ENCODE assay signal across 8 mouse cellular contexts in the genomic region with DNA sequence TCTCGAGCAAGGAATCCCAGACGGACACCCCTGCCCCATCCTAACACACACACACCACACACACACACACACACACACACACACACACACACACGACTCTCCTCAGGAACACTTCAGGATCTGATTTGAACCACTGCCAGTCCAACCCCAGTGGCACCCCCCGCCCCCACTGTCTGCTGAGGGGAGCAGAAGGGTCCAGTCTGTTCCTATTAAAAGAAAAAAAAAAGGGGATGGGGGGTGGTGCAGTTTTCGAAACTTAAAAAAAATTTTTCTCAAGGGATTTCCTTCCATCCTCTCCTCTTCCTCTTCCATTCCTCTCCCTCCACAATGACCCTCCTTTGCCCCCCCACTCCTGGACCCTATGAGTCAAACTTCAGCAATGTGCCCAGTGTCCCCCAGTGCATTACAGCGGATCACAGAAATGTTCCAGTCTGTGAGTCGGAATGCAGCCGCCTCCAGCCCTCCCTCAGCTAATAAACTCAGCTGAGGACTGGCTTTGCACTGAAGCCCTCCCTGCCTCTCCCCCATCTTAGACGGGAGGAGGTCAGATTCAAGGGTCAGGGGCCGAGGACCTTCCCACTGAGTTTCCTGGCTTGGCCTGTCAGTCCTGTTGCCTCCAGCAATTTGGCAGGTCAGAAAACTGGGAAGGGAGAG. TPM values are rescaled to one million over a fixed set of nuclear protein-coding genes. Genes with fewer than 3 reads are reported as not detected.
DNase-seq lines count a peak whose midpoint lies in the region; TF ChIP-seq lines count a peak whose summit lies in the region.

No protein-coding gene starts in this region.

- H3K36me3 ChIP-seq in heart, embryonic 10.5 days = 0 out of 2 replicates have a peak, but pooled peaks cover 3% of the 10 kb centered on the region
- no peaks in the 10 kb centered on the region for H3K36me3 ChIP-seq in macrophage (ENCODE audit: inconsistent target)

- H3K4me1 ChIP-seq in bone marrow macrophage, adult 2 months (ENCODE audit: control insufficient read depth, insufficient read depth, low read length) = peaks cover 14% of the 10 kb centered on the region
- peaks cover 70% of the 10 kb centered on the region for H3K4me1 ChIP-seq in heart, embryonic 10.5 days

- TF ChIP-seq POLR2A in bone marrow macrophage, adult 2 months (IDR thresholded peaks at IDR 0.05; ENCODE audit: borderline replicate concordance, low read depth, low read length) = no peak

- no peak overlapping the region for H3K27ac ChIP-seq in bone marrow macrophage, adult 2 months (ENCODE audit: insufficient read depth, low read depth, low read length)
- H3K27ac ChIP-seq in heart, embryonic 10.5 days = peak overlapping the region; percentile 99
- no peak overlapping the region for H3K27ac ChIP-seq in macrophage

- peak overlapping the region; percentile 57 for H3K4me3 ChIP-seq in bone marrow macrophage, adult 2 months (ENCODE audit: insufficient read depth, low read length)
- H3K4me3 ChIP-seq in heart, embryonic 10.5 days = peak overlapping the region; percentile 93
- peak overlapping the region; percentile 29 for H3K4me3 ChIP-seq in macrophage (ENCODE audit: inconsistent target)

- TF ChIP-seq CTCF in bone marrow macrophage, adult 2 months (IDR thresholded peaks at IDR 0.05; ENCODE audit: low read depth, low read length) = no peak

- peaks cover 17% of the 10 kb centered on the region; the same call in 1 of the 2 replicates for H3K27me3 ChIP-seq in heart, embryonic 10.5 days (ENCODE audit: insufficient read depth, poor library complexity, severe bottlenecking)

- peak; percentile 73 for DNase-seq in adrenal gland, adult 2 months
- DNase-seq in adrenal gland, adult 8-10 months = no peak
- DNase-seq in heart, embryonic 10.5 days (ENCODE audit: low spot score) = peak; percentile 87
- peak; percentile 81 for DNase-seq in kidney, postnatal 14 days
- DNase-seq in layer of hippocampus, adult 9-11 months = no peak
- no peak for DNase-seq in left cerebral cortex, adult 18-20 months (ENCODE audit: low spot score in 2 of 2)

- H3K79me2 ChIP-seq in macrophage (ENCODE audit: inconsistent target) = no peaks in the 10 kb centered on the region

- H3K9me3 ChIP-seq in heart, embryonic 10.5 days = no peaks in the 10 kb centered on the region

- WGBS in heart, embryonic 10.5 days = 3% methylated on average over 10 of the region's 10 CpGs
- 54% methylated on average over 8 of the region's 10 CpGs for WGBS in macrophage (ENCODE audit: missing documents)

RNA-seq across cellular contexts. Expression of gene Hdac7, which starts 12.2 kb away (rescaled TPM):
- total RNA-seq in adrenal gland, adult 2 months (2021) = 10 to 100 TPM; 52.5 to 65.1 TPM
- 256 and 263 TPM in 2 replicates for polyA plus RNA-seq in adrenal gland, adult 2 months (2012; rRNA removed)
- total RNA-seq in adrenal gland, adult 8-10 months (2022) = 100 to 1,000 TPM in 2 of 4 experiments, 10 to 100 TPM in 2; 86.1 to 106 (median 96.2) TPM
- 14.8 and 16.0 TPM in 2 replicates for polyA plus RNA-seq in bone marrow macrophage, adult 2 months (2012; ENCODE audit: insufficient read depth, insufficient read length, missing spikeins)
- polyA plus RNA-seq in heart, embryonic 10.5 days (2016; fragmentation: Nextera tagmentation; extraction: Ambion mirVana) = 23.4 and 26.7 TPM in 2 replicates
- total RNA-seq in macrophage (2018; cell fraction: chromatin; rRNA removed) = 10 to 100 TPM in 16 of 26 experiments, 1 to 10 TPM in 10; 2.5 to 27.8 (median 11.4) TPM
- 1 to 10 TPM; 1.5 to 6.3 (median 3.5) TPM for total RNA-seq in macrophage (2018; cell fraction: cytosol; rRNA removed)
- total RNA-seq in macrophage (2018; cell fraction: nucleus; rRNA removed) = 10 to 100 TPM in 3 of 26 experiments, 1 to 10 TPM in 23; 2.6 to 12.8 (median 6.3) TPM
- 2.1 to 3.4 TPM (median 2.6 TPM) in 3 replicates for polyA plus RNA-seq in macrophage (2018)
- 10 to 100 TPM; 31.5 to 36.1 TPM for total RNA-seq in left cerebral cortex, adult 18-20 months (2021)

RNA-seq across cellular contexts. Expression of gene Slc48a1, which starts 53.8 kb away (rescaled TPM):
- total RNA-seq in adrenal gland, adult 2 months (2021) = 100 to 1,000 TPM; 116 to 158 TPM
- 204 and 217 TPM in 2 replicates for polyA plus RNA-seq in adrenal gland, adult 2 months (2012; rRNA removed)
- 100 to 1,000 TPM; 120 to 216 (median 160) TPM for total RNA-seq in adrenal gland, adult 8-10 months (2022)
- polyA plus RNA-seq in bone marrow macrophage, adult 2 months (2012; ENCODE audit: insufficient read depth, insufficient read length, missing spikeins) = 261 and 265 TPM in 2 replicates
- 32.1 and 41.1 TPM in 2 replicates for polyA plus RNA-seq in heart, embryonic 10.5 days (2016; fragmentation: Nextera tagmentation; extraction: Ambion mirVana)
- total RNA-seq in macrophage (2018; cell fraction: chromatin; rRNA removed) = 10 to 100 TPM in 23 of 26 experiments, 1 to 10 TPM in 3; 5.9 to 65.0 (median 26.1) TPM
- 100 to 1,000 TPM; 109 to 241 (median 184) TPM for total RNA-seq in macrophage (2018; cell fraction: cytosol; rRNA removed)
- 100 to 1,000 TPM in 5 of 26 experiments, 10 to 100 TPM in 21; 24.4 to 186 (median 60.9) TPM for total RNA-seq in macrophage (2018; cell fraction: nucleus; rRNA removed)
- 221 to 258 TPM (median 233 TPM) in 3 replicates for polyA plus RNA-seq in macrophage (2018)
- 100 to 1,000 TPM; 154 to 168 TPM for total RNA-seq in left cerebral cortex, adult 18-20 months (2021)

Comparison
In these comparisons a context has a peak if more than half of its experiments do, and no peak if none do; other contexts are left out.
1. DNase-seq: peak in adrenal gland, adult 2 months (single experiment), heart, embryonic 10.5 days (single experiment) and kidney, postnatal 14 days (single experiment); none in adrenal gland, adult 8-10 months (single experiment), layer of hippocampus, adult 9-11 months (single experiment) and left cerebral cortex, adult 18-20 months (0 of 2).
2. H3K4me3 ChIP-seq: peak in every context shown above with its lines; median percentile 93 in heart, embryonic 10.5 days; 57 in bone marrow macrophage, adult 2 months; 29 in macrophage.